Mouse (Mus musculus): ENCODE measurements around the gene Gab2. TPM values are rescaled to one million over a fixed set of nuclear protein-coding genes. Genes with fewer than 3 reads are reported as not detected.
A peak's percentile ranks its signal among the peaks of the same experiment; 100 is the strongest.

The Gab2 gene
- total RNA-seq, 2 experiments from 2014 or later = 6.5 to 7.5 TPM

- no peak for DNase-seq
Measured at GRCm38 (mm10) chr7:97251638-97252037, 170.3 kb downstream of the Gab2 start.

- DNase-seq = peak; percentile 60
Measured at GRCm38 (mm10) chr7:97262541-97262940, 181.2 kb downstream of the Gab2 start.

GRCm38 (mm10) chr7:97270367-97270766, 189.0 kb downstream of the Gab2 start:
- DNase-seq = no peak

- no peak for DNase-seq
Measured at GRCm38 (mm10) chr7:97271068-97271467, 189.7 kb downstream of the Gab2 start.

GRCm38 (mm10) chr7:97296986-97297385, 215.6 kb downstream of the Gab2 start:
- no peak for DNase-seq

- DNase-seq = no peak
Measured at GRCm38 (mm10) chr7:97297466-97297865, 216.1 kb downstream of the Gab2 start.

- no peak for DNase-seq
Measured at GRCm38 (mm10) chr7:97298279-97298678, 216.9 kb downstream of the Gab2 start.

- DNase-seq = no peak
Measured at GRCm38 (mm10) chr7:97298943-97299342, 217.6 kb downstream of the Gab2 start.

GRCm38 (mm10) chr7:97300914-97301313, 219.5 kb downstream of the Gab2 start:
- DNase-seq = no peak

- DNase-seq = peak; percentile 3
Measured at GRCm38 (mm10) chr7:97301321-97301720, 219.9 kb downstream of the Gab2 start.

GRCm38 (mm10) chr7:97302261-97302660, 220.9 kb downstream of the Gab2 start:
- DNase-seq = peak; percentile 3

- DNase-seq = no peak
Measured at GRCm38 (mm10) chr7:97302876-97303275, 221.5 kb downstream of the Gab2 start.

GRCm38 (mm10) chr7:97303614-97304013, 222.2 kb downstream of the Gab2 start:
- no peak for DNase-seq

- peak; percentile 4 for DNase-seq
Measured at GRCm38 (mm10) chr7:97304471-97304870, 223.1 kb downstream of the Gab2 start.

GRCm38 (mm10) chr7:97305206-97305605, 223.8 kb downstream of the Gab2 start:
- DNase-seq = no peak

GRCm38 (mm10) chr7:97306813-97307212, 225.4 kb downstream of the Gab2 start:
- DNase-seq = no peak

GRCm38 (mm10) chr7:97307546-97307945, 226.2 kb downstream of the Gab2 start:
- DNase-seq = no peak

- peak; percentile 5 for DNase-seq
Measured at GRCm38 (mm10) chr7:97309461-97310340, 228.3 kb downstream of the Gab2 start.

- DNase-seq = peak; percentile 3
Measured at GRCm38 (mm10) chr7:97310341-97310635, 228.9 kb downstream of the Gab2 start.

- peak; percentile 4 for DNase-seq
Measured at GRCm38 (mm10) chr7:97311620-97312019, 230.2 kb downstream of the Gab2 start.

GRCm38 (mm10) chr7:97312196-97312595, 230.8 kb downstream of the Gab2 start:
- no peak for DNase-seq

- DNase-seq = no peak
Measured at GRCm38 (mm10) chr7:97312856-97313255, 231.5 kb downstream of the Gab2 start.

- no peak for DNase-seq
Measured at GRCm38 (mm10) chr7:97313364-97313995, 232.1 kb downstream of the Gab2 start.

GRCm38 (mm10) chr7:97314646-97315045, 233.3 kb downstream of the Gab2 start:
- DNase-seq = no peak
